Comparison of ENCODE assay signal across 16 mouse cellular contexts in genomic region chr7:144426594-144426993, GRCm38 (mm10). TPM values are rescaled to one million over a fixed set of nuclear protein-coding genes. Genes with fewer than 3 reads are reported as not detected.
DNase-seq lines count a peak whose midpoint lies in the region; ATAC-seq and TF ChIP-seq lines count a peak whose summit lies in the region.
"Had no signal": no experiment of that assay in that cellular context is flagged by ENCODE, and none has a peak within 500 bp of the region (broad histone marks: within the 10 kb centered on the region; RNA-seq: fewer than 3 reads in every experiment).

No protein-coding gene starts in this region.

- H3K4me1 ChIP-seq in forebrain, embryonic 13.5 days = no peaks in the 10 kb centered on the region
- no peaks in the 10 kb centered on the region for H3K4me1 ChIP-seq in forebrain, postnatal 0 days (ENCODE audit: insufficient read depth)
- H3K4me1 ChIP-seq in kidney, embryonic 15.5 days = no peaks in the 10 kb centered on the region
- H3K4me1 ChIP-seq in limb, embryonic 13.5 days = no peaks in the 10 kb centered on the region
- H3K4me1 ChIP-seq in limb, embryonic 10.5 days = no peaks in the 10 kb centered on the region
- no peaks in the 10 kb centered on the region for H3K4me1 ChIP-seq in stomach, embryonic 15.5 days
- H3K4me1 ChIP-seq: midbrain, embryonic 12.5 days had no signal

- H3K9ac ChIP-seq in forebrain, embryonic 13.5 days = no peak overlapping the region
- H3K9ac ChIP-seq in forebrain, postnatal 0 days = no peak overlapping the region
- no peak overlapping the region for H3K9ac ChIP-seq in kidney, embryonic 15.5 days
- H3K9ac ChIP-seq in limb, embryonic 13.5 days = 0 out of 2 replicates have a peak overlapping the region, but pooled peaks have one; percentile 20
- no peak overlapping the region for H3K9ac ChIP-seq in stomach, embryonic 15.5 days
- H3K9ac ChIP-seq: midbrain, embryonic 12.5 days had no signal

- 0 out of 2 replicates have a peak, but pooled peaks cover 3% of the 10 kb centered on the region for H3K27me3 ChIP-seq in forebrain, embryonic 13.5 days
- no peaks in the 10 kb centered on the region for H3K27me3 ChIP-seq in forebrain, postnatal 0 days (ENCODE audit: insufficient read depth, low read length)
- no peaks in the 10 kb centered on the region for H3K27me3 ChIP-seq in kidney, embryonic 15.5 days
- no peaks in the 10 kb centered on the region for H3K27me3 ChIP-seq in limb, embryonic 13.5 days
- no peaks in the 10 kb centered on the region for H3K27me3 ChIP-seq in limb, embryonic 10.5 days (ENCODE audit: low read depth, poor library complexity, severe bottlenecking)
- no peaks in the 10 kb centered on the region for H3K27me3 ChIP-seq in stomach, embryonic 15.5 days (replicated peaks)

- peak; percentile 42; the same call in 1 of the 2 replicates for ATAC-seq in forebrain, embryonic 13.5 days
- ATAC-seq in forebrain, postnatal 0 days = no peak
- no peak for ATAC-seq in kidney, embryonic 15.5 days (replicated peaks; ENCODE audit: low FRiP score)
- ATAC-seq in limb, embryonic 13.5 days (ENCODE audit: low FRiP score, low read depth) = no peak
- 0 out of 2 replicates have a peak, but pooled peaks have one; percentile 8 for ATAC-seq in stomach, embryonic 15.5 days (ENCODE audit: insufficient read depth, low FRiP score, low read depth)
- ATAC-seq: activated CD4-positive, CD25-positive, alpha-beta regulatory T cell, adult 4 months had no signal

- H3K36me3 ChIP-seq in forebrain, embryonic 13.5 days (ENCODE audit: poor library complexity, severe bottlenecking) = no peaks in the 10 kb centered on the region
- peaks cover 7% of the 10 kb centered on the region for H3K36me3 ChIP-seq in forebrain, postnatal 0 days (ENCODE audit: insufficient read depth)
- no peaks in the 10 kb centered on the region for H3K36me3 ChIP-seq in kidney, embryonic 15.5 days
- H3K36me3 ChIP-seq in limb, embryonic 13.5 days = no peaks in the 10 kb centered on the region
- H3K36me3 ChIP-seq in limb, embryonic 10.5 days = no peaks in the 10 kb centered on the region
- H3K36me3 ChIP-seq in stomach, embryonic 15.5 days = no peaks in the 10 kb centered on the region
- H3K36me3 ChIP-seq: embryonic facial prominence, embryonic 10.5 days; midbrain, embryonic 12.5 days had no signal

- no peak overlapping the region for H3K4me3 ChIP-seq in forebrain, embryonic 13.5 days
- H3K4me3 ChIP-seq in forebrain, postnatal 0 days (ENCODE audit: low read depth, low read length) = no peak overlapping the region
- no peak overlapping the region for H3K4me3 ChIP-seq in kidney, embryonic 15.5 days (replicated peaks)
- H3K4me3 ChIP-seq in limb, embryonic 13.5 days = no peak overlapping the region
- H3K4me3 ChIP-seq in limb, embryonic 10.5 days = no peak overlapping the region
- H3K4me3 ChIP-seq in stomach, embryonic 15.5 days (replicated peaks) = no peak overlapping the region
- H3K4me3 ChIP-seq: embryonic facial prominence, embryonic 10.5 days; heart, adult 2 months; left cerebral cortex, adult 2 months; midbrain, embryonic 12.5 days had no signal

- DNase-seq in forebrain, postnatal 0 days = no peak
- DNase-seq in kidney, adult 11 months = peak; percentile 37
- no peak for DNase-seq in limb, embryonic 10.5 days (ENCODE audit: low spot score)
- DNase-seq: adrenal gland, adult 8-10 months; cerebellum, adult 11-12 months; right cerebral cortex, adult 18-20 months; thymus, adult 18-20 months had no signal

- no peaks in the 10 kb centered on the region for H3K9me3 ChIP-seq in forebrain, embryonic 13.5 days (replicated peaks)
- H3K9me3 ChIP-seq in forebrain, postnatal 0 days (ENCODE audit: low read length) = no peaks in the 10 kb centered on the region
- no peaks in the 10 kb centered on the region for H3K9me3 ChIP-seq in kidney, embryonic 15.5 days (replicated peaks)
- 0 out of 2 replicates have a peak, but pooled peaks cover 5% of the 10 kb centered on the region for H3K9me3 ChIP-seq in limb, embryonic 13.5 days
- H3K9me3 ChIP-seq in limb, embryonic 10.5 days (replicated peaks) = no peaks in the 10 kb centered on the region
- no peaks in the 10 kb centered on the region for H3K9me3 ChIP-seq in stomach, embryonic 15.5 days
- H3K9me3 ChIP-seq: embryonic facial prominence, embryonic 10.5 days; midbrain, embryonic 12.5 days had no signal

- no peak for TF ChIP-seq CTCF in forebrain, postnatal 0 days (IDR thresholded peaks at IDR 0.05; ENCODE audit: low read depth)

- WGBS in forebrain, embryonic 13.5 days = 88% methylated on average over 3 of the region's 3 CpGs
- WGBS in forebrain, postnatal 0 days = 80% methylated on average over 3 of the region's 3 CpGs
- WGBS in kidney, embryonic 15.5 days = 88% methylated on average over 3 of the region's 3 CpGs
- WGBS in limb, embryonic 13.5 days = 80% methylated on average over 3 of the region's 3 CpGs
- WGBS in limb, embryonic 10.5 days = 86% methylated on average over 3 of the region's 3 CpGs
- 80% methylated on average over 3 of the region's 3 CpGs for WGBS in stomach, embryonic 15.5 days

- H3K27ac ChIP-seq in forebrain, embryonic 13.5 days = no peak overlapping the region
- no peak overlapping the region for H3K27ac ChIP-seq in forebrain, postnatal 0 days (ENCODE audit: low read depth, low read length)
- H3K27ac ChIP-seq in kidney, embryonic 15.5 days = no peak overlapping the region
- no peak overlapping the region for H3K27ac ChIP-seq in limb, embryonic 13.5 days
- no peak overlapping the region for H3K27ac ChIP-seq in limb, embryonic 10.5 days
- no peak overlapping the region for H3K27ac ChIP-seq in stomach, embryonic 15.5 days
- H3K27ac ChIP-seq: embryonic facial prominence, embryonic 10.5 days; heart, adult 2 months; left cerebral cortex, adult 2 months; midbrain, embryonic 12.5 days had no signal

- H3K4me2 ChIP-seq in forebrain, embryonic 13.5 days = no peak overlapping the region
- no peak overlapping the region for H3K4me2 ChIP-seq in forebrain, postnatal 0 days (ENCODE audit: low read depth)
- no peak overlapping the region for H3K4me2 ChIP-seq in kidney, embryonic 15.5 days
- H3K4me2 ChIP-seq in limb, embryonic 13.5 days (replicated peaks) = no peak overlapping the region
- H3K4me2 ChIP-seq in stomach, embryonic 15.5 days = no peak overlapping the region
- H3K4me2 ChIP-seq: midbrain, embryonic 12.5 days had no signal

RNA-seq across cellular contexts. Expression of gene Cttn, which starts 44.2 kb away (rescaled TPM):
- polyA plus RNA-seq in forebrain, embryonic 13.5 days (2015; fragmentation: Nextera tagmentation; extraction: Ambion mirVana) = 168 and 179 TPM in 2 replicates
- 109 and 132 TPM in 2 replicates for total RNA-seq in forebrain, postnatal 0 days (2014; rRNA removed)
- 143 and 164 TPM in 2 replicates for polyA plus RNA-seq in forebrain, postnatal 0 days (2015; fragmentation: Nextera tagmentation; extraction: Ambion mirVana)
- polyA plus RNA-seq in kidney, embryonic 15.5 days (2015; fragmentation: Nextera tagmentation; extraction: Ambion mirVana) = 167 and 180 TPM in 2 replicates
- polyA plus RNA-seq in limb, embryonic 13.5 days (2015; fragmentation: Nextera tagmentation; extraction: Ambion mirVana) = 184 and 192 TPM in 2 replicates
- polyA plus RNA-seq in limb, embryonic 10.5 days (2016; fragmentation: Nextera tagmentation; extraction: Ambion mirVana) = 185 and 209 TPM in 2 replicates
- 164 and 169 TPM in 2 replicates for polyA plus RNA-seq in stomach, embryonic 15.5 days (2015; fragmentation: Nextera tagmentation; extraction: Ambion mirVana)

Comparison
In these comparisons a context has a peak if more than half of its experiments do, and no peak if none do; other contexts are left out.
1. ATAC-seq: peak in forebrain, embryonic 13.5 days (single experiment) and stomach, embryonic 15.5 days (single experiment); none in forebrain, postnatal 0 days (single experiment), kidney, embryonic 15.5 days (single experiment) and limb, embryonic 13.5 days (single experiment).